Mouse (Mus musculus) embryonic facial prominence, embryonic 14.5 days (tissue): ENCODE data around the gene Ppm1l. TPM values are rescaled to one million over a fixed set of nuclear protein-coding genes. Genes with fewer than 3 reads are reported as not detected.

Experiments
- ATAC-seq: fragments of 200-750 bp; cut with Nextera tagmentation; 2 replicates; pipeline ENCODE4 v1.8.0; 2017; ENCODE audit warnings: low read depth, moderate number of reproducible peaks, moderate TSS enrichment
- DNase-seq: peaks from one replicate; pipeline ENCODE4 v3.0.0-alpha.2; 2015; ENCODE audit warnings: low spot score
- H3K27ac ChIP-seq: fragments of 300-500 bp; sonication (generic); replicated peaks from 2 replicates; pipeline ENCODE4 v1.5.1; 2014; ENCODE audit warnings: low read depth, mild to moderate bottlenecking, low read length, moderate library complexity
- H3K27me3 ChIP-seq: fragments of 300-500 bp; sonication (generic); replicated peaks from 2 replicates; pipeline ENCODE4 v1.6.1; 2014; ENCODE audit warnings: low read length; ENCODE audit not compliant: control insufficient read depth, insufficient read depth
- H3K36me3 ChIP-seq: fragments of 300-500 bp; sonication (generic); 2 replicates; pipeline ENCODE4 v1.6.1; 2014; ENCODE audit warnings: low read length, mixed read lengths; ENCODE audit not compliant: control insufficient read depth, insufficient read depth
- H3K4me1 ChIP-seq: fragments of 300-500 bp; sonication (generic); 2 replicates; pipeline ENCODE4 v1.6.1; 2014; ENCODE audit warnings: antibody characterized with exemption, low read length; ENCODE audit not compliant: control insufficient read depth, insufficient read depth
- H3K4me2 ChIP-seq: fragments of 300-500 bp; sonication (generic); 2 replicates; pipeline ENCODE4 v1.6.1; 2014; ENCODE audit warnings: low read depth, mild to moderate bottlenecking, low read length, moderate library complexity, mixed read lengths
- H3K4me3 ChIP-seq: fragments of 300-500 bp; sonication (generic); 2 replicates; pipeline ENCODE4 v1.5.1; 2014; ENCODE audit warnings: low read depth, mild to moderate bottlenecking, low read length
- H3K9ac ChIP-seq: fragments of 300-500 bp; sonication (generic); 2 replicates; pipeline ENCODE4 v1.6.1; 2014; ENCODE audit warnings: low read depth, mild to moderate bottlenecking, low read length, moderate library complexity, mixed read lengths
- H3K9me3 ChIP-seq: fragments of 300-500 bp; sonication (generic); 2 replicates; pipeline ENCODE4 v1.6.1; 2016; ENCODE audit warnings: low read length; ENCODE audit not compliant: control insufficient read depth
- WGBS: fragments of 180-500 bp; shearing (Covaris S2); extraction: QIAGEN DNeasy Blood & Tissue Kit; methylation state at CpG from one replicate; pipeline ENCODE4 v1.1.7; 2014; 5-methylcytosine and 5-hydroxymethylcytosine counted together
- polyA plus RNA-seq: library from polyadenylated mRNA; unstranded; fragments of >200 nt; fragmentation: Nextera tagmentation; extraction: Ambion mirVana; gene quantifications from 2 replicates; pipeline ENCODE4 v1.2.1, GENCODE M21; 2014

The Ppm1l gene
- 9.1 and 10.9 TPM in 2 replicates for polyA plus RNA-seq

DNA sequence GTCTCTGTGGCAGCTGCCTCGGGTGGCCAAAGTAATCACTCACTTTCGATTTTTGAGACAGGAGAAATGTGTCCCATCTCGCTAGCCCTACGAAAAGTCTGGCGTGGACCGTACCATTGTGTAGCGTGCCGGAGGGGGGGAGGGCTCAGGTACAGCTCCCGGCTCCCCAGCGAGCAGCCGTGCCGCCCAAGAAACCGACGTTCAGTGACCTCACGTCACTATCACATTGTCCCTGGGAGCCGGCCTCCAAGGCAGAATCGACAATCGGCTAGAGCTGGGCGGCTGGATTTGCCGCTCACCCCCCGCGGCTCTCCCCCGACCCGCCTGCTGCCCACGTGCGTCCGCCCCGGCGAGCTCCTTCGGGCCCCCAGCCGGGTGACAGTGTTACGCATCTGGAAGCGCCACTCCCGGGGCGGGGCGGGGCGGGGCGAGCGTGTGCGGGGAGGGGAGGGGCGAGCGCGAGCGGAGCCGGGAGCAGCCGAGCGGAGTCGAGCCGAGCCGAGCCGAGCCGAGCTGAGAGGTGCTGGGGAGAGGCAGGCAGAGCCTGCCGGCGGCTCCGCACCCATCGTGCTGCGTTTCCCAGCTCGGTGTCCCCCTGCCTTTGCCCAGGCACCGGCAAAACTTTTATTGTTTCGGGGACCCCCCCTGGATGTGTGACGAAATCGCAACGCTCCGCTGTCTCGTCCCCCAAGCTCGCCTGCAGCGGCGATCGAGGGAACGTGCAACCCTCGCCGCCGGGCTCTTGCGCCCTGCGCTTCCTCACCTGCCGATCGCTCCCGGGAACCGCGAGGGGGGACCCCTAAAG, at the start of gene Ppm1l:
TSS of gene Ppm1l (plus strand) at position 471 of the 805 bp plus-strand sequence.
- Histone ChIP-seq H3K9ac (peak within 1 kb of the TSS; percentile 75), H3K4me3 (peak within 1 kb of the TSS; percentile 79), H3K27ac (peak within 1 kb of the TSS; percentile 86), H3K9me3 (no peaks in the 10 kb centered on the region), H3K4me2 (peak within 1 kb of the TSS; percentile 87), H3K36me3 (no peaks in the 10 kb centered on the region), H3K27me3 (peaks cover 12% of the 10 kb centered on the region), H3K4me1 (peaks cover 15% of the 10 kb centered on the region)
- peak; percentile 97 for DNase-seq
- peak; percentile 98 for ATAC-seq
- 0% methylated on average over 17 of the region's 80 CpGs for WGBS

DNA sequence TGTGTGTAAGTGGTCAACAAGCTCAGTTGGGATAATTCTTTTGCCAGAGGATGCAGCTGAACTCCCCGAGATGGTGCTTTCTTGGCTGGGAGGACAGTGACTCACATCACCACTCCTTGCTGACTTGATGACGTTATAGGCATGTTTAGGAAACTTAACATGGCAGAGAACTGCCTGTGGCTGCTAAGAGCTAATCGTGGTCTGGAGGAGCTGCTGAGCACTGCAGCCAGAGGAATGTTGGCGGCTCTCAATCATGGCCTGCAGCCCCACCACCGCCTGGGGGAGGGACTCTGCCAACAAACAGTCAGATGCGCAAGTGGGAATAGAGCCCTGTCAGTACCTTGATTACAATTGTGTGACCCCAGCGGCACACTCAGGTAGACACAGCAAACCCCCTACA, 44.8 kb upstream of the Ppm1l start:
- H3K4me3 ChIP-seq = no peak overlapping the region
- 58% methylated on average over 7 of the region's 7 CpGs for WGBS
- no peak for ATAC-seq

DNA sequence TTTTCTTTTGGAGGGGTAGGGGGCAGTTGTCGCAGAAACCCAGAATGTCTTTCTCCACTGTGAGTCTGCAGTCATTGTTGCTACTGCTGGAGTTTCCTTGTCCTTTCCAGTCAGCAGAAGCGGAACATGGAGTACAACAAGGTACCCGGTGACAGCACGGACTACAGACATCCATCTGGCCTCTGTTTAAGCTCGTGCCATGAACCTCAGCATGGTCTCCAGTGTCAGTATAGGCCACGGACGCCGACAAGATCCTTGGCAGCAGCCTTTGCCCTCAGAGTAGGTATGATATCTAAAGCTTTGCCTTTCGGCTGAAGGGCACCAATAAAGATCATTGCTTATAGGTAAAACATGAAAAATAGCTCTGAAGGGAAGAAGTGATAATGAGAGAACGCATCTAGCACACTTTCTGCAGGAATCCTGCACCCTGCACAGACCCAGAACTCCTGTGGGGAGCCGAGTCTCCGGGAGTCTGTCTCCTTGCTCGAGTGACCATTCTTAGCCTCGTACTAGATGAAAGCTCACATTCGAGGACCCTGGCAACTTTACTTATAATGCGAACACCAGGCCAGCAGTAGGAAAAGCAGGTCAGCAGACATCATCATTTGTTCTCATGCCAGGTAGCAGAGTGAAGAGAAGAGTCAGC, 42.5 kb upstream of the Ppm1l start:
- Histone ChIP-seq H3K27me3 (no peaks in the 10 kb centered on the region), H3K36me3 (no peaks in the 10 kb centered on the region), H3K4me3 (no peak overlapping the region), H3K27ac (no peak overlapping the region), H3K4me2 (no peak overlapping the region), H3K4me1 (no peaks in the 10 kb centered on the region), H3K9ac (no peak overlapping the region), H3K9me3 (no peaks in the 10 kb centered on the region)
- DNase-seq (no peak), ATAC-seq (no peak)
- WGBS = 82% methylated on average over 16 of the region's 16 CpGs

More for the DNA sequence above, 44.8 kb upstream of the Ppm1l start:
- Histone ChIP-seq H3K4me2 (no peak overlapping the region), H3K4me1 (no peaks in the 10 kb centered on the region), H3K9me3 (no peaks in the 10 kb centered on the region), H3K36me3 (no peaks in the 10 kb centered on the region), H3K9ac (no peak overlapping the region), H3K27me3 (no peaks in the 10 kb centered on the region), H3K27ac (no peak overlapping the region)
- DNase-seq = peak; percentile 7

DNA sequence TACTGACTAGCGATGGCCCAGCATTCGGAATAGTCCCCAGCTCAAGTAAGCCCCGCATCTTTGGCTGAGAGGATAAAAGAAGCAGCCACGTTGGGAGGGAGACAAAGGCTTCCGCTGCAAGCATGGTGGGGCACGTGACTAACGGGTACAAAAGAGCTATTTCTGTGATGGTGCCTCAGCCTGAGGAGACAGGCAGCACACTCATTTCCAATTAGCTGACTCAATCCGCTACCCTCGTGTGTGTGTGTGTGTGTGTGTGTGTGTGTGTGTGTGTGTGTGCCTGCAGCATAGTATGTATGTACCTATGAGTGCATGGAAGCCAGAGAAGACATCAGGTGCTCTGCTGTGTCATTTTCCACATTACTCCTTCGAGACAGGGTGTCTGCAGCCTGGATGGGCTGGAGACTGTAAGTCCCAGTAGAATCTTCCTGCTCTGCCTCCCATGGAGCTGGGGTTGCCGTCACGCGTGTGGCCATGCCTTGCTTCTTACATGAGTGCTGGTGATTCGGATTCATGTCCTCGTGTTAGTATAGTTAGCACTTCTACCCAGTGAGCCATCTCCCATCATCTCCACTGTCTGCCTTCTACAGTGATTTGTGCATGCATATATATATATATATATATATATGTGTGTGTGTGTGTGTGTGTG, 41.9 kb upstream of the Ppm1l start:
- Histone ChIP-seq H3K36me3 (no peaks in the 10 kb centered on the region), H3K9ac (no peak overlapping the region), H3K4me1 (no peaks in the 10 kb centered on the region), H3K4me3 (no peak overlapping the region), H3K9me3 (0 out of 2 replicates have a peak, but pooled peaks cover 2% of the 10 kb centered on the region), H3K27ac (no peak overlapping the region), H3K4me2 (no peak overlapping the region), H3K27me3 (no peaks in the 10 kb centered on the region)
- ATAC-seq = no peak; the same call in 1 of the 2 replicates
- WGBS = 76% methylated on average over 15 of the region's 15 CpGs
- peak; percentile 32 for DNase-seq

DNA sequence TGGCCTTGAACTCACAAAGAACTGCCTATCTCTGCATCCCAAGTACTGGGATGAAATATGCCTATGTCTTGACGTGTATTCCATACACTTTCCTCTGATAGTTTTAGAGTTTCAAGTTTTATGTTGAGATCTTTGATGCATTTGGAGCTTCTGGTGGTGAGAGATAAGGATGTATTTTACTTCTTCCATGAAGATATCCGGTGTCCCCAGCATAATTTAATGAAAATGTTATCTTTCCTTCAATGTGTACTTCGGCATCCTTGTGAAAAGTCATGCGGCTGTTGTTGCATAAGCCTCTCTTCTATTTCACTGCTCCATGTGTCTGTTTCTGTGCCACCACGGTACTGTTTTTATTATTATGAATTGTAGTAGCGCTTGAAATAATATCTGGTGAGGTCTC, 38.0 kb upstream of the Ppm1l start:
- Histone ChIP-seq H3K27me3 (no peaks in the 10 kb centered on the region), H3K4me3 (no peak overlapping the region), H3K36me3 (no peaks in the 10 kb centered on the region), H3K4me2 (no peak overlapping the region), H3K9ac (no peak overlapping the region), H3K9me3 (0 out of 2 replicates have a peak, but pooled peaks cover 3% of the 10 kb centered on the region), H3K27ac (no peak overlapping the region), H3K4me1 (no peaks in the 10 kb centered on the region)
- DNase-seq (no peak), ATAC-seq (no peak)
- WGBS = 89% methylated on average over 6 of the region's 6 CpGs

DNA sequence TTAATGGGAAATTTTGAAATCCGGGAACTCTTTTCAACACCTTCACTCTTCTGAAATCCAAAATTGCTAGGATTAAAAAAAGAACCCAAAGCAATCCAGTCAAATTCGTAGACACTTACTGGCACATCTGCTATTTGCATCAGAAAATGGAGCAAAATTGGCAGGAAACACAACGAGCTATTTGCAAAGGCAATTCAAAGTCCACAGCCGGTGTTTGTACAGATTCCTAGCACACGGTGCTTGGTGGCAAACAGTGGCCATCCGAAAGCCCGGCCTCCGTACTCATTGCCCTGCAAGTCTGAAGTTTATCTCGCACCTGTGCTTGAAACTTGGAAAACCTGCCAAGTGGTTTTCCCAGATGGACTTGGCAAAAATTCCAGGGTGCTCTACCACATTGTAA, 34.3 kb upstream of the Ppm1l start:
- DNase-seq (peak; percentile 22), ATAC-seq (no peak)
- H3K36me3 ChIP-seq = no peaks in the 10 kb centered on the region

DNA sequence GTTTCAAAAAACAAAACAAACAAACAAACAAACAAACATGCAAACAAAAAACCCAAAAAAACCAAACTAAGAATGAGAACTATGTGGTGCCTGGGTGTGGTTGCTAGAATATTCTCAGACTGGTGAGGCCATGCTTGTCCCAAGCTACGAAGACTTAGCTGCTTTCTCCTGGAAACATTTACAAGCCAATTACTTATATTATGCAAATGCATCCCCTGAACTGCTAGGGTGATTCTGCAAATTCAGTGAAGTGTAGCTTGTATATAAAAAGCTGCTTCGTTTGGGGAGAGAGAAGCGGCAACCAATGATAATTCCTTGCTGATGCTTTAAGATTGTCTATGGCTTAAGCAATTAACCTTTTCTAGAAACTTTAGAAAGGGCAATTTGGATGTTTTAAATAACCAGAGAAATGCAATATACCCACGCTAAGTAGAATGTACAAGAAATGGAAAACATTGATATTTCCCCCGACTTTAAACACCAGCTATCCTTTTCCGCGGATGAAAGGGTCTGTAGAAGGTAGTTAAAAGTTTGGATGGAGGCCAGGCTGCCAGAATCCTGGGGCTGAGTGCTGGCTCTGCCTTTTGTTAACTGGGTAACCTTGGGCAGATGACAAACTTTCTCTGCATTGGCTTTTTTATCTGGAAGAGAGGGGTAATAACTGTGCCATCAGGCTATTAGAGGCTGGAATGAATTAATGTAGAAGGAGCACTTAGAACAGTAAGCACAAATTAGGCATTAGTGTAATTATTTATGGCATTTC, 33.4 kb upstream of the Ppm1l start:
- Histone ChIP-seq H3K4me1 (no peaks in the 10 kb centered on the region), H3K27ac (no peak overlapping the region), H3K9me3 (0 out of 2 replicates have a peak, but pooled peaks cover 3% of the 10 kb centered on the region), H3K36me3 (no peaks in the 10 kb centered on the region), H3K9ac (no peak overlapping the region), H3K4me3 (no peak overlapping the region), H3K4me2 (no peak overlapping the region), H3K27me3 (no peaks in the 10 kb centered on the region)
- WGBS = 45% methylated on average over 7 of the region's 7 CpGs
- ATAC-seq (no peak), DNase-seq (peak; percentile 9)

More for the DNA sequence above, 34.3 kb upstream of the Ppm1l start:
- WGBS = 62% methylated on average over 9 of the region's 9 CpGs
- Histone ChIP-seq H3K4me2 (no peak overlapping the region), H3K4me3 (no peak overlapping the region), H3K27ac (no peak overlapping the region), H3K9ac (no peak overlapping the region), H3K9me3 (0 out of 2 replicates have a peak, but pooled peaks cover 3% of the 10 kb centered on the region), H3K4me1 (no peaks in the 10 kb centered on the region), H3K27me3 (no peaks in the 10 kb centered on the region)

DNA sequence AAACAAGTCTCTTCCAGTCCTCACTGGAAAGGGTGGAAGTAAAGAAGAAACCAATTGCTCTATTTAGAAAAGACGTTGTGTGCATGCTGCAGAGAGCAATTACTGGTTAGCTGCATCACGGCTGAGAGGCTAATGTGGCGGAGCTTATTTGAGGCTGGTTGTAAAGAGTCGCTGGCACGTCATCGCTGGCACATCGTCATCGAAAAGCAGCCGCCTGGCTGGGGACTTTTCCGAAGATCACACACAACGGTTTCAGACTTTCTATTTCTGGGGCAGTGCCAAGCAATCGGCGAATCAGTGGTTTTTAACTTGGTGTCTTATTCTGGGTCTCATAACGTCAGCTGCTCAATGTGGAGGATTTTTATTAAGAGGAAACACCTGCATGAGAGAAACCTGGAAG, 26.8 kb upstream of the Ppm1l start:
- Histone ChIP-seq H3K9ac (no peak overlapping the region), H3K4me2 (peak overlapping the region; percentile 31), H3K9me3 (no peaks in the 10 kb centered on the region), H3K4me1 (no peaks in the 10 kb centered on the region), H3K27me3 (no peaks in the 10 kb centered on the region), H3K4me3 (no peak overlapping the region), H3K36me3 (no peaks in the 10 kb centered on the region), H3K27ac (no peak overlapping the region)
- peak; percentile 31 for DNase-seq
- ATAC-seq = peak; percentile 55; the same call in 1 of the 2 replicates
- 63% methylated on average over 14 of the region's 14 CpGs for WGBS
